Mouse (Mus musculus) cerebellum, adult 2 months (tissue): Measurements from ENCODE around the gene Oas1d.

ENCODE experiments used
- CTCF ChIP-seq: fragments of 200-500 bp; IDR thresholded peaks from 2 replicates; pipeline ENCODE4 v1.5.1; 2011; ENCODE audit warnings: low read depth, mild to moderate bottlenecking, control low read depth, low read length, moderate library complexity, borderline replicate concordance; ENCODE audit not compliant: insufficient read depth
- POLR2A ChIP-seq: fragments of 200-500 bp; IDR thresholded peaks from 2 replicates; pipeline ENCODE4 v1.6.1; 2011; ENCODE audit warnings: low read length, control low read depth, borderline replicate concordance; ENCODE audit not compliant: insufficient read depth

DNA sequence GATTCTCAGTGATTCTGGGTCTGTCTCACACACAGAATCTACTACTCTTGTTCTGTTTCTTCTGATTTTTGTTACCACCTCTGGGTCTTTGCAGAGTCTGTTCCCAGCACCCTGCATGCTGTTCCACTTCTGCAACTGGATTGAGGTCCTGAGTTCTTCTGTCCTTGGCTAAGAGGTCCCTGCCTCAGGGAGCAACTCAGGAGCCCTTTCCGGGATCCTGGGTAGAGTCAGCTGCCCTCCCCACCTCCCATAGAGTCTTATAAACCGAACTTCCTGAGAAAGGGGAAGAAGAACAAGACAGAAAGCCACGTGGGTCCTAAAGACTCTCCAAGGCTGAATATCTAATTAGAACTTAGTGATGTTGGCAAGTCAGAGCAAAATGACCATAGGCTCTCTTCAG, 23.3 kb upstream of the Oas1d start:
- no peak for TF ChIP-seq CTCF
- no peak for TF ChIP-seq POLR2A
